Mouse (Mus musculus) embryonic fibroblast, embryonic 13.5 days (primary cell): Measurements from ENCODE around the gene Ube3b. TPM values are rescaled to one million over a fixed set of nuclear protein-coding genes. Genes with fewer than 3 reads are reported as not detected.

Experiments
- H3K27ac ChIP-seq: 2 replicates; pipeline ENCODE4 v1.5.1; 2012; ENCODE audit warnings: low read length, control low read depth, inconsistent platforms; ENCODE audit not compliant: insufficient read depth
- H3K4me1 ChIP-seq: 2 replicates; pipeline ENCODE4 v1.6.1; 2011; ENCODE audit warnings: low read length; ENCODE audit not compliant: control insufficient read depth, insufficient read depth
- H3K4me3 ChIP-seq: 2 replicates; pipeline ENCODE4 v1.5.1; 2011; ENCODE audit warnings: mild to moderate bottlenecking, control low read depth, low read length; ENCODE audit not compliant: insufficient read depth
- CTCF ChIP-seq: IDR thresholded peaks from 2 replicates; pipeline ENCODE4 v1.5.1; 2011; ENCODE audit warnings: mild to moderate bottlenecking, control low read depth, low read length, moderate library complexity, borderline replicate concordance; ENCODE audit not compliant: insufficient read depth
- POLR2A ChIP-seq: IDR thresholded peaks from 2 replicates; pipeline ENCODE4 v1.6.1; 2011; ENCODE audit warnings: low read depth, mild to moderate bottlenecking, control low read depth, low read length, moderate library complexity
- polyA plus RNA-seq: library from polyadenylated mRNA; stranded (reverse); fragments of >200 nt; gene quantifications from 2 replicates; pipeline ENCODE4 v1.2.4, GENCODE M21; 2011; ENCODE audit warnings: low read depth; ENCODE audit not compliant: missing spikeins, insufficient read length

Ube3b gene
- polyA plus RNA-seq, 1 experiment, result 45.7 TPM

DNA sequence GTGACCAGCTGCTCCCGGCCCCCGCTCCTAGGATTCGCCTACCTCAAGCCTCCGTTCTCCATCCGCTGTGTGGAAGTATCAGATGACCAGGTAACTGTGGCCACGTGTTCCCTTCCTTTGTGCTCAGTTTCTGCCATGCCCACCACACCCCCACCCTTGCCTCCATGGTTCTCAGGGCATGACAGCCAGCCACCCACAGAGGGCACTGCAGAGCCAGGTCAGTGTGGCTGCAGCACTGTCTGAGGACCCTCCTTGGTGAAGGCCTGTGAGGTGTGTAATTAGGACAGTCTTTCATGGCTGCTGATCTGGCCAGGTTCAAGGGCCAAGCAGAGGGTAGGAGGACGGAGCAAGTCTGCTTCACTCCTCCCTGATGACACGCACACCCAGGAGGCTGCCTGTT is 38.1 kb downstream of the Ube3b start:
- H3K4me3 ChIP-seq, result no peak overlapping the region

GRCm38 (mm10) chr5:114421561-114422298 is 41.3 kb downstream of the Ube3b start:
- no peaks in the 10 kb centered on the region for H3K4me1 ChIP-seq
- H3K27ac ChIP-seq, result no peak overlapping the region
- no peak overlapping the region for H3K4me3 ChIP-seq
- no peak for TF ChIP-seq CTCF
- no peak for TF ChIP-seq POLR2A

More for the DNA sequence above, 38.1 kb downstream of the Ube3b start:
- TF ChIP-seq POLR2A, result no peak
- TF ChIP-seq CTCF, result peak; percentile 63; the same call in 1 of the 2 replicates
- Histone ChIP-seq H3K27ac (no peak overlapping the region), H3K4me1 (0 out of 2 replicates have a peak, but pooled peaks cover 4% of the 10 kb centered on the region)

- H3K4me1 ChIP-seq, result no peaks in the 10 kb centered on the region
- no peak overlapping the region for H3K27ac ChIP-seq
- TF ChIP-seq CTCF, result no peak
- TF ChIP-seq POLR2A, result no peak
- H3K4me3 ChIP-seq, result no peak overlapping the region
Observed at GRCm38 (mm10) chr5:114422591-114422990, 42.2 kb downstream of the Ube3b start.

- Histone ChIP-seq H3K27ac (no peak overlapping the region), H3K4me1 (no peaks in the 10 kb centered on the region), H3K4me3 (no peak overlapping the region)
- TF ChIP-seq POLR2A (no peak), CTCF (no peak)
Observed at GRCm38 (mm10) chr5:114423961-114424360, 43.6 kb downstream of the Ube3b start.

DNA sequence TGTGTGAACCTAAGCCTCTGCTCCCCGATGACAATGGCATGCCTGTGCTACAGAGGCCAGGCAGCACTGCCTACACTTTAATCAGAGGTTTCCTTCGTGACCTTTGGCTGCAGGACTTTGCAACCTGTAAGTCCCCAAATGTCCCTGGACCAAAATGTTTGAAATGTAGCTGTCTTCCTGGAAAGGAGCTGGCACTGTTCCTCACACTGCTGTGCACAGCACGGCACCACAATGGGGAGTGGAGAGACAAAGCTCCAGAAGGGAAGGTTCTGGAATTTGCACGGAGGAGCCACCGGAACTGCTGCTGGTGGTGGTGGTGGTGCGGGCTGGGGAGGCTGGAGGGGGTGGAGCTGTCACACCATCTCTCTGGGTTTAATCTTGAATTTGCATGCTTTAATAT is 46.3 kb downstream of the Ube3b start:
- H3K4me3 ChIP-seq, result no peak overlapping the region
- TF ChIP-seq POLR2A (no peak), CTCF (no peak)
- no peak overlapping the region for H3K27ac ChIP-seq
- H3K4me1 ChIP-seq, result no peaks in the 10 kb centered on the region

DNA sequence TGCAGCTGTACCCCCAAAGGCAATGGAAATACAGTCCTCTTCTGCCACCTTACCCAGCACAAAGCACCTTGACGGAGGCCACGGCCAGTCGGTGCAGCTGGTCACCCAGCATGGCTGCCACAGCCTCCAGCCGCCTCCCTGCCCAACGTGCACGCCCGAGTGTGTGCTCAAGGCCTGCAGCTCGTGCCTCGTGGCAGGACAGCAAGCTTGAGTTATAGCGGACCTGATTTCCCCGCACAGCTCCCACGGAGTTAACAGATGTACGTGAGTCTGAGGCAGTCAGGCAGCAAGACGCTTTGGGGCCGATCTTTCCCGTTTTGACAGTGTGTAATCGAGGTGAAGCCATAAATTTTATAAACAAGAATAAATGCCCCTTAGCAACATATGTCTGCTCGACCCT is 48.2 kb downstream of the Ube3b start:
- TF ChIP-seq CTCF, result no peak
- TF ChIP-seq POLR2A, result no peak
- Histone ChIP-seq H3K4me1 (no peaks in the 10 kb centered on the region), H3K27ac (no peak overlapping the region), H3K4me3 (no peak overlapping the region)

- Histone ChIP-seq H3K4me3 (no peak overlapping the region), H3K4me1 (no peaks in the 10 kb centered on the region), H3K27ac (no peak overlapping the region)
- no peak for TF ChIP-seq POLR2A
- no peak for TF ChIP-seq CTCF
Observed at GRCm38 (mm10) chr5:114429781-114430180, 49.4 kb downstream of the Ube3b start.

DNA sequence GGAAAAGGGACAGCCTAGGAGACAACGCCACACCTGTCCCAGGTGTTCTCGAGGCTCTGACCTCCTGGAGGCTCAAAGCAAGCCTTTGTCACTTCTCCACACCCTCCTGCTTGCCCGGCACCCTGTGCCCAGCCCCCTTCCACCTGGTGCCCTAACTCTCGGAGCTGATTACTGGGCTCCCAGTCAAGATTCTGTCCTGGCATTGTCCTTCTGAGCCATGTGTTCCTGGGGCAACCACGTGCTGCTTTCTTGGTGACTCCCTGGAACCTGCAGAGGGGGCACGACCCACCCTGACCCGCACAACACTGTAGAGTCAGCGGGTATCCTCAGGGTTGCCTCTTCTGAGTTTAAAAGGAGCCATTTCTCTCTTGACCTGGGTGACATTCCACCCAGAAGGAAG is 54.0 kb downstream of the Ube3b start:
- H3K4me3 ChIP-seq, result no peak overlapping the region
- no peak overlapping the region for H3K27ac ChIP-seq
- no peak for TF ChIP-seq CTCF
- TF ChIP-seq POLR2A, result no peak
- no peaks in the 10 kb centered on the region for H3K4me1 ChIP-seq

GRCm38 (mm10) chr5:114435588-114435987 is 55.2 kb downstream of the Ube3b start:
- no peak overlapping the region for H3K27ac ChIP-seq
- H3K4me3 ChIP-seq, result no peak overlapping the region
- no peaks in the 10 kb centered on the region for H3K4me1 ChIP-seq
- TF ChIP-seq CTCF (no peak), POLR2A (no peak)

DNA sequence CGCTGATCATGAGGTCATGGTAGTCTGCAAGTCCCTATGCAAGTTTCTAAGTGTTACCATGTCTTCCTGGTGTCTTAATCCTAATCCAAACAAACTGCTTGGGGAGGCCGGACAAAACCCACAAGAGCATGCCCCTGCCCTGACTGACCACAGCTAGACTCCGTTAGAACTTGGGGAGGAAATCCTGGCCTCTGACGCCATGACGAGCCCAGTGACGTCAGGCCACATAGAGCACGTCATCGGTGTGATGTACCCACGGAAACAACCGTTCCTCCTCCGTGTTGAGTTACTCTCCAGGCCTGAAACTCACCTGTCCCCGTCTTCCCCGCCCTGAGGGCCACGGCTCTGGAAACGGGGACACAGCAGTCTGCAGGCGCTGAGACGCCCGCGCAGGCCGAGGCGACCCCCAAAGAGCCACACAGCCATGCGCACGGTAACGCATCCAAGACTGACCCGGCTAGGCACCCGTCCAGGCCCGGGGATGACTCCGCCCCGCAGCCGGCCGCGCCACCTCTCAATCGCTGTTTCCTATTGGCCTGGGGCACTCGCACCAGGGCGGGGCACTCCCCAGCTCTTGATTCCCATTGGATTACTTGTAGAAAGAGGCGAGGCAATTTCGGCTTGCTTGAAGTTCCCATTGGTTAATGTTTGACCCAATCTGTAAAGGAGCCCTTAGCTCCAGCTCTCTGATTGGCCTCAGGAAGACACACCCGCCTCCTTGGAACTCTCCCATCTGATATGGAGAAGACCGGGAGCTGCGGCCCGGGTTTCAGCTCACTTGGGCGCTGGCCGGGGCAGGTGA is 63.4 kb downstream of the Ube3b start, which contains the start of the genes Mmab and Mvk:
TSS of gene Mmab (minus strand) at position 495 of the 802 bp plus-strand sequence.
TSS of gene Mvk (plus strand) at position 704 of the 802 bp plus-strand sequence.
- H3K4me3 ChIP-seq, result peak within 1 kb of the TSS; percentile 85
- TF ChIP-seq CTCF (no peak), POLR2A (peak; percentile 65)
- H3K27ac ChIP-seq, result no peak within 1 kb of the TSS; the same call in 1 of the 2 replicates
- no peaks in the 10 kb centered on the region for H3K4me1 ChIP-seq
